Mouse (Mus musculus) kidney, adult 9 months (tissue): ENCODE measurements around the gene Numa1.
"Not testable (repeated sequence)": the region's sequence is repeated elsewhere in the genome, so short reads cannot be mapped to it uniquely, and the experiment has no call there.

ENCODE experiments used
- DNase-seq: peaks from one replicate; pipeline ENCODE4 v3.0.0; 2022

Gene Numa1

DNA sequence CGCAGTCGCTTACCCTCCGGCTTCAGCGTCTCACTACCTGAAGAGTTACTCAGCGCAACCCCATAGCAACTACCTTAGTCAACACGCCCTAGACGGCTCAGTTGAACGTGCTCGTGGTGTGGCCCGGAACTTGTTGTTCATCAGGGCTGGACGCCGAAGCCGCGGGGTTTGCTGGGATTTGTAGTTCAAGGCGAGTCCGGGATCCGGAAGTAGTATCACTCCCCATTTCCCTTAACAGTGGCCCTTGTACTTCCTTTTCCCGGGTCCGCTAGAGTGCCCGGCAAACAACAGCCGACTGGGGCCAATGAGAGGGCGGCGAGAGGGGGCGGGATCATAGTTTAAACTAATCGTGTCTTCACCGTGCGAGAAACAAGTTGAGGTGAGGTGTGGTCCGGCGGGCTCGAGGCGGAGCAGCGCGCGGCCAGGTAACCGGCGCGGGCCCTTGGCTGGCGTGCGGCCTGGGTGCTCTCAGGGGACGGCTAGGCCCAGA, at the start of gene Numa1, which contains the start of gene Lrrc51:
Gene Numa1, plus strand, starts transcription at position 361 of the 490 bp plus-strand sequence.
Gene Lrrc51, minus strand, starts transcription at position 145 of the 490 bp plus-strand sequence.
- DNase-seq, result peak; percentile 99

DNA sequence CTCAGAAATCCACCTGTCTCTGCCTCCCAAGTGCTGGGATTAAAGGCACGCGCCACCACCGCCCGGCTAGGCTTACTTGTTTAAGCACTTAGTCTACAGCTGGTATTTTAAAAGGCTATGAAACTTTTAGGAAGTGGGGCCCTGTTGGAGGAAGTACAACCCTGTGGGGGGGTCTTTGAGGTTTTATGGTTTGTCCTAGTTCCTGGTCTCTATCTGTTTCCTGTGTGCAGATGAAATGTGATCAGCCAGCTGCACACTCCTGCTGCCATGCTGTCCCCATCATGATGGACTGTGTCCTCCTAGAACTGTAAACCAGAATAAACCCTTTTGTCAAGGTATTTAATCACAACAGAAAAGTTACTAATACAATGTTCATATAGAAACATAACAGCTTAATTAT, 49.8 kb upstream of the Numa1 start:
- no peak for DNase-seq

DNA sequence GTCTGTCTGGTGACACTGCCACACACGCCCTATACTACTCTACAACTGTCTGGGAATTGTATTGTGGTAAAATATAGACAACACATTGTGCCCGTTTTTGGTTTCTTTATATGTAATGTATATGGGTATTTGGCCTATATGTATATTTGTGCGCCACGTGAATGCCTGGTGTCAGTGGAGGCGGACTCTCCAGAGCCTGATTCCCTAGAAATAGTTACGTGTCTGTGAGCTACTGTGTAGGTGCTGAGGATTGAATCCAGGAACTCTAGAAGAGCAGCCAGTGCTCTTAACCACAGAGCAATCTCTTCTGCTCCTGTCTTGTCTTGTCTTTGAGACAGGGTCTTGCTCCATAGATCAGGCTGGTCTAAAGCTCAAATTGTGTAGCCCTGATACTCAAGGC, 47.6 kb upstream of the Numa1 start:
- DNase-seq, result no peak

DNA sequence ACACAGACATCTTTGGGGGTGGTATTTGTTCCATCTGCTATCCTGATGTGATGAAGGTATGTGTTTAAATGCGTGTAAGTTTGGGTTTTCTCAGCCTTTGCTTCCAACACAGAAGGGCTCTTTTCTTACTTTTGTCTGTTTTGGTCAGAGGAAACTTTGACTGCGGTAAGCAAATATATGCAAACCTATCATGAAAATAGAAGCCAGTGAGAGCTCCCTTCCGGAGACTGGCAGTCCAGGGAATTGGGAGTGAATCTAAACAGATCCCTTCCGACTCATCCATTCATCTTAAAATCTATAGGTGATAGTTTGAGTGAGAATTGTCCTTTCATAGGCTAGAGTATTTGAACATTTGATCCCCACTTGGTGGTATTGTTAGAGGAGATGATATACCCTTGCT, 45.5 kb upstream of the Numa1 start:
- DNase-seq, result no peak

DNA sequence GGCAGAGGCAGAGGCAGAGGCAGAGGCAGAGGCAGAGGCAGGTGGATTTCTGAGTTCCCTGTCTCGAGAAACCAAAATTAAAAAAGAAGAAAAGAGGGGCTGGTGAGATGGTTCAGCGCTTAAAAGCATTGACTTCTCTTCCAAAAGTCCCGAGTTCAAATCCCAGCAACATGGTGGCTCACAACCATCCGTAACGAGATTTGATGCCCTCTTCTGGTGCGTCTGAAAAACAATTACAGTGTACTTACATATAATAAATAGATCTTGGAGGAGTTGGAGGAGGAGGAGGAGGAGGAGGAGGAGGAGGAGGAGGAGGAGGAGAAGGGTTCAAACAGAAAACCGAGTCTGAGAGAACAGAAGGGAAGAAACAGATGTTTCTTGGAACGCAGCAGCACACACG, 38.2 kb upstream of the Numa1 start:
- DNase-seq, result no peak

DNA sequence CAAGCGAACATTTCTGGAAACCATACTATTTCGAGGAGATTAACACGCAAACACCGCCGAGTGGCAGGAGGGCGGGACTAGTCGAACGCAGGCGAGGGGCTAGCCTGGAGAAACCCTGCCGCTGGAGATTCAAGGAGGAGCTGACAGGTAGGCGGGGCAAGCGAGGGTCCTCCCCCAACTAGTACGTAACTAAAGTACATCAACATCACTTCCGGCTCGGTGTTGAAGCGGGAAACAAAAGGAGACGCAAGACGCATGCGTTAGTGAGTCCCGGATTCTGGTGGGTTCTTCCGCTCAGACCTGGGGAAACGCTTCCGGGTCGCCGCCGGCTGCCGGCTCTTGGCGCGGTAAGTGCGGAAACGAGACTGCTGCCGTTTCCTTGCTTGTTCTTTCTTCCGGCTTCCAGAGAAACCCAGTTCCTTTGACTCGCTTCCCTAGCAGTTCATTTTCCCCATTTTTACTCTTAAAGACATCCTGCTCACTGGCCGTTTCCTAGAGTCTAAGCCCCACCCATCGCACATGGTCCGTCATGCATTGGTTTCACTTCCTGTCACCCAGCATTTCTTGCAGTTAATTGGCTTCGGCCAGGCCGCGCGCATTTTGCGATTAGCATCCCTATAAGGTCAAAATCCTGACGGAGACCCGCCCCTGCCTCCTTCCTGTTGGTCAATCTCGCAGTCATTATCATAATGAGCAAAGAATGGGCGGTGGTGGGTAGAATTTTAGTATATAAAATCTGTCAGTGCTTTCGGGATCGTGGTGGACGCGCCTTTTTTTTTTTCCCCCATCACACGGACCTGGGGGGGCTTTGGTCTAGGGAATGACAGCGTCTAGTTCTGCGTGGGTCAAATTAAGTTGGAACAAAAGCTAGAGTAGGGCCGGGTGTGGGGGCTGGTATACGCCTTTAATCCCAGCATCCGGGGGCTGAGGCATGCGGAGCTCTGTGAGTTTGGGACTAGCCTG, 37.5 kb upstream of the Numa1 start:
- peak; percentile 99 for DNase-seq

DNA sequence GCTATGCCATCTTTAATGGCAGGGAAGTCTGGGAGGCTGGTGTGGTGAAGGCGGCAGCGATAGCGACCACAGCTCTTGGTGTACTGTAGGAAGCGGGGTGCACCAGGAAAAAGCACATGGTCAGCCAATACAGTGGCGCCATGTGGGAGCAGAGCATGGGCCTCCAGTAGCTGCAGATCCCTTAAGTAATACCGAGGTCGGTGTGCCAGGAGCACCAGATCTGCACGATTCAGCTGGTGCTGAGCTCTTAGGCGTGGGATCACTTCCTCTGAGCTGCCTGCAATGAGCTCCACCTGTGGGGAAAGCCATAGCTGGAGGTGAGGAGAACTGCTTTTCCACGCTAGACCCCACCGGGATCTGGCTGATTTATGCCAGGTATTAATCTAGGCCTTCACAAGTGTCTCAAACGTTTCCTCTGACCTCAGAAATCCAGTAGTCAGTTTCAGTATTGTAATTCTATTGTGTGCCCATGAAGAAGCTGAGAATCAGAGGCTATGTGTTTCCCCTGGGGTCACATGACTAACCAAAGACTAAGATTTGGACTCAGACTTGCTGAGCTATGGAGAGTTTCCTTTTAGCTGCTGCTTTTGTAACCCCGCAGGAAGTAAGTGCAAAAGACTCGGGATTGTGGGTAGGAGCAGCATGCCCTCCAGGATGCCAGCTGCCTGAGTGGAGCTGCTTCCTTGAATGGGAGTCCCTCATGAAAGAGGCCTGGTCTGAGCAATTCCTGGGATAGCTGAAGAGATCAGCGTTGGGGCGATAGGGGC, 33.4 kb upstream of the Numa1 start:
- no peak for DNase-seq

DNA sequence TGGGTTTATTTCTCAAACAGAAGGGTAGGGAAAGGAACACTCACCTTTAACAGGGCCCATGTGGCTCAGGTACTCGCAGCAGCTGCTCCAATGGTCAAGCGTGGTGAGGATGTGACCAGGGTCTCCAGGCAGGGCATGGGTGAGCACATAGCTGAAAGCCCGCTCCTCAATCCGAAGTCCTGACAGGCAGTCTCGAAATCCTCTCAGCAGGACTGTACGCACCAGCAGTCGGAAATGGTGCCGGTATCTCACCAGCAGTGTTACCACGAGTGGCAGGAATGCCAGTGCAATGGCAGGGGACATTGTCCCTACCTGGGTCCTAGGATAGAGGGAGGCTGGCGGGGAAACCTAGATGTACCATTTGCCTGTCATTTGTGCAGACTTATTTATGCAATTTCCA, 31.9 kb upstream of the Numa1 start:
- DNase-seq, result no peak

DNA sequence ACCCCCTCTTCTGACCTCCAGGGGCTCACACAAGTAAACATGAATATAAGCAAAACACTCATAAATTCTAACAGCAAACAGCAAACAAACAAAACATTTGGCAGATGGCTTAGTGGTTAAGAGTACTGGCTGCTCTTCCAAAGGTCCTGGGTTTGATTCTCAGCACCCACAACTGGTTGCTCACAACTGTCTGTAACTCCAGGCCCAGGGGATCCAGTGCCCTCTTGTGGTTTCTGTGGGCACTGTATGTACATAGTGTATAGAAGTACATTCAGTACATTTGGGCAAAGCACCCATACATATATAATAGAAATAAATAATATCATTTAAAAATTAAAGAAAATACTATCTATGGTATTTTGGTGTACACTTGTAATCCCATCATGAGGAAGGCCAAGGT, 31.1 kb upstream of the Numa1 start:
- DNase-seq, result no peak

DNA sequence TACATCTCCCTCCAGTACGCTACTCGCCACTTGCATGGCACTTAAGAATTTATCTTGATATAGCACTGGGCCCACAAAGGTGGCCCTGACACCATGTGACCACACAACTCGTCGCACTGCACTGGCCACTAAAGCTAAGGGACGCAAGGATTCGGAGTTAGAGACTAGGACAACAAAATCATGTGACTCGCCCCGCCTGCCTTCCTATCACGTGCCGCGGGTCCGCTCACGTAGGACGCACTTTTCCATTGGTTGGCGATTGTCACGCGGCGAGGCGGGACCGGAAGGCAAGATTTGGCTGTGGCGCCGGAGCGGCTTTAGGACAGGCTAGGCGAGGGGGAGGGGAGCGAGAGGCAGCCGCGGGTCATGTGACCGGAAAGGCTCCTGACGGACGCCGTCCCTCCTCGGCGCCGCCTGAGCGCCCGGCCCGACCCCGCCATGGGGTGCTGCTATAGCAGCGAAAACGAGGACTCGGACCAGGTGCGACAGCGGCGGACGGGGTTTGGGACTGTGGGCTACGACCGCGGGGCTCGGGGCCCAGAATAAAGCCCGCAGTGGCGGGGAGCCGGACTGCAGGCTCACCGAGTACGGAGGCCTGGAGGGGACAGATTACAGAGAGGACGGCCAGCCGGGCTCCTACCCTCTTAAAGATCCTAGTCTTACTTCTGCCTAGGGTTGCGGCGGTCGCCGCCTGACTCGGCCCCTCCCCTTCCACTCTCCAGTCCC, 28.2 kb upstream of the Numa1 start, which contains the start of gene Lamtor1:
Gene Lamtor1, plus strand, starts transcription at position 344 of the 726 bp plus-strand sequence.
- peak; percentile 100 for DNase-seq

DNA sequence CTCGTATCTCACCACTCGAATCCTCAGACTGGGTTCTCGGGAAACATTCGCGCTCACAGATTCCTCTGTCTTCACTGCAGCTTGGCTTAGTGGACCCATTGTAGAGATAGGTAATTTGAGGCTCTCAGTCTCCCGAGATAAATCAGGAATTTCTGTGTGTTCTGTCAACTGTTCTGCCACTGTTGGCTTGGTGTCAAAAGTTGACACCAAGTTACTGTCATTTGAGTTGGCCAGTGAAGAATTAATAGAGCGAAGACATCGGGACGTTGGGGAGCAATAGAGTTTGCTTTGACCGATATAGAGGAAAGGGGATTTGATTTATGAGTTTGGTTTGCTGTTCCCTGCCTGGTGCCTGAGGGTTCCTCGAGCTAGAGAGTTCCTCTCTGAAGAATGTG, 27.6 kb upstream of the Numa1 start, which contains the start of gene Tomt:
Gene Tomt, minus strand, starts transcription at position 73 of the 395 bp plus-strand sequence.
- DNase-seq, result no peak

DNA sequence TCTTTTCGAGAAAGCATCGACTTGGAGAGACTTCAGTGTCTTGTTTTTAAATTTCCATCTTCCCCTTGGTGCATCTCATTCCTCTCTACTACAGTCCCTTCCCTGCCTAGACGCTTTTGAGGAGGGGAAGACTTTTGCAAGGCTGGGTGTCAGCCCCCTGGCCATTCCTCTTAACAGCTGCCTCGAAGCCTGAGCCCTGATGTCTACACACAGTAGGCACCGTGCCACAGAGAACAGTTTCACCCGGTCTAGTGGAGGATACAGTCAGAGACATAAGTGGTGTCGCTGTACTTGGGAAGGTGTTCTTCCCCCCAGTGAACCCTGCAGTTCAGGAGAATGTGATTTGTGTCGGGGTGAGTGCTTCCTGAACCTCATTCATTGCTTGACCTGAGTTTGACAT, 27.2 kb upstream of the Numa1 start:
- no peak for DNase-seq

DNA sequence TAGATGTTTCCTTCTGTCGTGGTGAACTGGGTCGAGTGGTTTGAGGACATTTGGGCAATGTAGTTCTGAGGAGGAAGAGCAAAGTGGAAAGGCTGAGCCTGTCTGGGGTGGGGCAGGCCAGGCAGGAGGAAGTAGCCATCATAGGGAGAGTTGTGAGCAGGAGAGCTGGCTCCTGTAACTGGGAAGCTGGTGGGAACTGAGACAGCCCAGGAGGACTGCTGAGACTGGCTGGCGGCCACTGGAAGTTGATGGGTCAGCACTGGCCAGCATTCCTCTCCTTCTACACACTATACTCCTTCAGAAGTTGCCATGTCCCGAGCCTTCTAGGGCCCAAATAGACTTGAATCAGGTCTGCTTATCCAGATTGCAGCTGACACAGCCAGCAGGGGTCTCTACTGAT, 25.5 kb upstream of the Numa1 start:
- DNase-seq, result no peak

DNA sequence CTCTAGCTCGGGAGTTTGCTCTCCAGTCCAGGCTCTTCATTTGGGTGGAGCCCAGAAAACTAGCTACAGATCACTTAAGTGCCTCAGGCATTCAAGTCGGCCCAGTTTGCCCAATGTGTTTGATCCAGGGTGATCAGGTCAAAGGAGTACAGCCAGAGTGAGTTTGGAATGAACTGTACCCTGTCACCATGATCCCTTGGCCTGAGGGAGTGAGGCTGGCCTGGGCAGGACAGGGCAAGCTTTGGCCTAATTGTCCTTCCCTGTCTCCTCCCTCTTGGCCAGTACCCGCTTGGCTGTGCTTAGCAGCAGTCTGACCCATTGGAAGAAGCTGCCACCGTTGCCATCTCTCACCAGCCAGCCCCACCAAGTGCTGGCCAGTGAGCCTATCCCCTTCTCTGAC, 23.8 kb upstream of the Numa1 start:
- peak; percentile 56 for DNase-seq

DNA sequence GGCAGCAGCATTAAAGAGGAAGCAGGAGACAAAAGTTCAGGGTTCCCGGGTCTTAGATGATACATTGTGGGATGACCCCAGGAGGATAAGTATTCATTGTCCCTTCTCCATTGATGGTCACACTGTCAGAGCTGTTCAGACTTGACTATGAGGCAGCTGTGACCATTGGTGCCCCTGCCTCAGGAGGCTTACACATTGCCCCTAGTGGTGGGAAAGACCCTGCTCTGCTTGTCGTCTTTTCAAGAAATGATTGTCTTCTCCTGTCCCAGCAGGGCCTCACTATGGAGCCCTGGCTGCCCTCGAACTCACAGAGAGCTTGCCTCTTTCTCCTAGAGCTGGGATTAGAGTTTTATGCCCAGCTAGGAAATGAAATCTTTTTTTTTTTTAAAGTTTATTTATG, 21.9 kb upstream of the Numa1 start:
- no peak for DNase-seq

DNA sequence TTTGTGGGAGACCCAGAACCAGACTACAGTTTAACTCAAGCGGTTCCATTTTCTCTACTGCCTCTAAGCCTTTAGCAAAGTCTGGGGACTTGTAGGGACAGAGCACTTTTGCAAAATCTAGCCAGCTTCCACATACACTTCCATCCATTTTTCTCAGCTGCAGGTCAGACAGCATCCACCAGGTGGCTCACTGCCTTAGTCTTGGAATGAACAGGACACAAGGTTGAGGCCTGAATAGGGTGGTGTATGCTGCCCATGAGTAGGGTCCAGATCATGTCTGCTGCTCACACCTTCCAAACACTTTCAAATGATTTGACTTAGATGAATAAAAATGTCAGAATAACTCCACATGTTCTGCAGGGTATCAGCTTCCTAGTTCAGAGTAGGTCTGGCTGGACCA, 15.8 kb upstream of the Numa1 start:
- peak; percentile 72 for DNase-seq

DNA sequence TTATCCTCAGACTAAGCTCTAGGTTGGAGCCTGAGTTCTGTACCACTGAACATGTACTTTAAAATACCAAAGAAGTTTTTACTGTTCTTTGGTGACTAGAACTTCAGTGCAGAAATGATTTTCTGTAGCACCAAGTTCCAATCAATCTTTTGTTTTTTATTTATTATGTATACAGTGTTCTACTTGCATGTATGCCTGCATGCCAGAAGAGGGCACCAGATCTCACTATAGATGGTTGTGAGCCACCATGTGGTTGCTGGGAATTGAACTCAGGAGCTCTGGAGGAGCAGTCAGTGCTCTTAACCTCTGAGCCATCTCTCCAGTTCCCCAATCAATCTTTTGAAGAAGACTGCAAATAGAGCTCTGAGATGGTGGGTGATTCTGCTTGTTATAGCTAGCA, 8.0 kb upstream of the Numa1 start:
- DNase-seq, result not testable (repeated sequence)

DNA sequence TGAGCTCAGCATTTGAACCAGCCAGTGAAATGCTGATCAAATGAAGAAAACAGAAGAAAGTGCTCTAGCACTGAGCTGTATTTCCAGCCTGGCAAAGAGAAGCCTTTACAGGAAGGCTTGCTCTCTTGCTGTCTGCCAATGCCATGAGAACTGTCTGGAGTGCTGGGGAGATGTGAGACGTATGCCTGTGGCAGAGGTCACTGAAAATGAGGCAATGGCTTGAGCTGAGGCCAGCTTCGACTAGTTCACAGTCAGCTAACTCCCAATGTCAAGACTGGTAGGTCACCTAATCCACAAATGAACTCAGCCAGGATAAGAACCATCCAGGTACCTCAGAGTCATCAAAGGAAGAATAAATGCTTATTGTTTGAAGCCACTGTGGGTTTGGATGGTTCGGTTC, 5.8 kb upstream of the Numa1 start:
- DNase-seq, result no peak

DNA sequence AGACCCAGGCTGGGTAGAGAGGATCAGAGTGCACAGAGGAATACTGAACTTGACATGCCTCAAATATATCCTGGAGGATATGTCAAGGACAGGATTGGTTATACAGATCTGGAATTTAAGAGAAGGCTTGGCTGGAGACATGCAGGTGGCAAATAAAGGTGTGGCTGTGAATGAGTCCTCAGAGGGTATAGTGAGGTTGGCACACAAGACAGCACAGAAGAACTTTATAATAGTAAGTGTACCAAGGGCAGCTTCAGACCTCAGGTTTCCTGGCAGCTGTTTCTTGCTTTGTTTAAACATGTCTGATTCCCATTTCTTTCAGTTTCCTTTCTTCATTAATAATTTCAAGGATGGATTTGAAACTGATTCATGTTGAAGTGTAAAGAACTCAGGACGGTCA, 1.4 kb upstream of the Numa1 start:
- DNase-seq, result no peak

DNA sequence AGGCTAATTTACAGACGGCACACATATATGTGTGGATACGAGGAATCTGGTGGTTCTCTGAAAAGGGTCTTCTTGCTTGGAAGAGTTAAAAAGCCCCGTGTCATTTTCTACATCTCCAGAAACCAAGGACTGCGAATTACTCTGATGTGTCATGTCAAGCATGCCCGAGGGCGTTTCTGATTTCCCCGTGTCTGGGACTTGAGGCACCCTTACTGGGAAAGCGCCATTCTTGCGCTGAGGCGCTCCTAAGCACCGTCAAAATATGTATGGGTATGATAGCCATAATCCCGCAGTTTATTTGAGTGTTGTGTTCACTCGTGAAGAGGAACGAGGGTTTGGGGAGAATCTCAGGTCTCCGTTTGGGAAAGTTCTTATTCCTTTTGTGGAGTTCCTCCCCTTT, 611 bp upstream of the Numa1 start:
- DNase-seq, result peak; percentile 46

DNA sequence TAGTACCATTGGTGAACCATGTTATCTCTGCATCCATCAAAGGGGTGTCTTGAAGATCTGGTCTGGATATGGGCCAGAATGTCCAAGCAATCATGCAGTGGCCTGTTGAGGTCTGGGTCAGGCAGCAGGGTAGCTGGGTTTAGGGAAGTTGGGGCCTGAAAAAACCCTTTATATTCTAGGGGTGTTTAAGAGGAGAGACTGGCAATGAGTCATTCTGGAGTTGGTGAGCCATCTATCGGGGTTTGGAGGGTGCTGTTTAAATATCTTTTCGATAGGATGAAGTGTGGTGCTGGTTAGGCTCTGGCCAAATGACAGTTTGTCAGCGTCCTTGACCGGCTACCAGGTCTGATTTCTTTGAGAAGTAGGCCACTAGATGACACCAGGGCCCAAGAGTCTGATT, 2.0 kb downstream of the Numa1 start:
- no peak for DNase-seq

DNA sequence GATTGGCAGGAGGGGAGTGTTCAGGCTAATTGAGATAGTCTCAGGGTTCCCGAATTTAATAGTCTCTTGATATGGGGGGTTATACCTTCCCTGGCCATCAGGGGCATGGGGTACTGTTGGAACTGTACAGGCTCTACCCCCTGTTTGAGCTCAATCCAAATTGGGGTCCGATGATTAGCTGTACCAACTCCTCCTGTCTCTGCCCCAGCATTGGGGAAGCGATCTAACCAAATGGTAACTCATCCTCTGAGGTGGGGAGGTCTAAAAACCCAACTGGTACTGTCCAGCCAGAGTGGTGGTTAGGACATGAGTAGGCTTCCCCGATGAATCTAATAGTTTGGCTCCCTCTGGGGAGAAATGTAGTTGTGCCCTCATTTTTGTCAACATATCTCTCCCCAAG, 3.1 kb downstream of the Numa1 start:
- DNase-seq, result no peak

DNA sequence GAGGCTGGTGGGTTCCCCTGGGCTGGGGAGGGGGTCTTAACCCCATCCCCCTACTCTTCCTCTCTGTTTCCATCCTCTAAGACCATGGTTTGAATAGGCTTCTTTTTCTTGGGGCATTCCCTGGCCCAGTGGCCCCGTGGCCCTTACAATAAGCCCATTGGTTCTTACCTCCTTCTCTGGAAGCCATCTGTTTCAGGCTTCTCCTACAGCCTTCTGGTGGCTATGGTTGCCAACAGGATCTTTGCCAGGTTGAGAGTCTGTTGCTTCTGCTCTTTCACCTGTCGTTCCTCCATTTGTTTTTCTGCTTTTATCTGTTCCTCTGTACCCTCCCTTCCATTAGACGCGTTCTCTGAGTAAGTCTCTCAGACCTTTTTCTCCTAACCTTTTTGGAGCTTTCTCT, 3.7 kb downstream of the Numa1 start:
- DNase-seq, result no peak
